Mouse (Mus musculus) lung, adult 2 months (tissue): Measurements from ENCODE around the gene Celsr2.

Source experiments
- CTCF ChIP-seq: fragments of 200-500 bp; IDR thresholded peaks from 2 replicates; pipeline ENCODE4 v1.5.1; 2011; ENCODE audit warnings: mild to moderate bottlenecking, low read length, control low read depth; ENCODE audit not compliant: insufficient read depth
- POLR2A ChIP-seq: fragments of 200-500 bp; IDR thresholded peaks from 2 replicates; pipeline ENCODE4 v1.6.1; 2011; ENCODE audit warnings: low read depth, mild to moderate bottlenecking, control low read depth, low read length, borderline replicate concordance; ENCODE audit errors: extremely low read depth

- TF ChIP-seq POLR2A (no peak), CTCF (no peak)
Measured at GRCm38 (mm10) chr3:108368721-108369120, 46.6 kb downstream of the Celsr2 start.
